Mouse (Mus musculus): ENCODE measurements around the gene Macrod2. TPM values are rescaled to one million over a fixed set of nuclear protein-coding genes. Genes with fewer than 3 reads are reported as not detected.

The Macrod2 gene
- polyA plus RNA-seq, 1 experiment from 2014 or later, result 42.1 TPM

DNA sequence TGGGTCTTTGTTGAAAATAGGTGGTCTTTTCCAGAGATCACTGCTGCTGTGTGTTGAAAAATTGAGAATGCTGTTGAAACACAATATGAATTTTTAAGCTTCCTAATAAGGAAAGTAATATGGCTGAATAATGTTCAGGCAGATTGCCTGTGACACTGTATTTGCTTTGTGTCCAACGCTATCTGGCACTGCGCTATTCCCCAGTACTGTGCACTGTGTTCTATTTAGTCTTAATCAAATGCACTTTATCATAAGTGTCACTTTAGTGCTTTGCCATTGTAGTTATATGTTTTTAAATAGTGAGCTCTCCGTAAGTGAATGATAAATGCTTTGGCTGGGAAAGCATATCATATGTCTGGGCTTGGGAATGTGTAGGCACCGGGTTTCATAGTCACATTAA lies 996.1 kb downstream of the Macrod2 start:
- Histone ChIP-seq H3K4me3 (ENCODE audit: low read depth, low read length) (no peak overlapping the region), H3K27ac (replicated peaks; ENCODE audit: low read depth, low read length) (no peak overlapping the region), H3K27me3 (ENCODE audit: control insufficient read depth, insufficient read depth, low read length) (no peaks in the 10 kb centered on the region), H3K9ac (ENCODE audit: low read length) (no peak overlapping the region), H3K36me3 (ENCODE audit: control insufficient read depth, insufficient read depth, low read length) (no peaks in the 10 kb centered on the region), H3K9me3 (ENCODE audit: control insufficient read depth, low read length) (no peaks in the 10 kb centered on the region), H3K4me2 (ENCODE audit: low read depth, severe bottlenecking) (no peak overlapping the region), H3K4me1 (ENCODE audit: control insufficient read depth, insufficient read depth, low read length) (peaks cover 3% of the 10 kb centered on the region; the same call in 1 of the 2 replicates)
- DNase-seq (ENCODE audit: low spot score) (no peak), ATAC-seq (ENCODE audit: insufficient number of reproducible peaks, low FRiP score, low TSS enrichment, low read depth) (no peak)
- 84% methylated on average over 4 of the region's 4 CpGs for WGBS

DNA sequence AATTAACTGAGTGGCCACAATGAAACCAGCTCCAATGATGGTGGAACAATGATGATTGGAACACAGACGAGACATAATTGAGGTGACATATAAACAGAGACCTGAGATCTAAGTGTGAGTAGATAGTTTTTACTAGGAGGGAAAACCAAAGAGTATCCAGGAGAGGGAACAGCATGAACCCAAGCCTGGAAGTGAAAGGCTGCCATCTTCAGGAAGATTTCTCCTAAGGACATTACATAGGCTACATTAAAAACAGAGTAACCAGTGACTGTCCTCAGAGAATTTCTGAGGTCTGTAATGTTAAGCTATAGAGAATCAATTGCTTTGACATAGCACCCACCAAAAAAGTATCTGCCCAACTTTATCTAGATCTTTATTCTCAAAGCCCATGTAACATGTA lies 999.7 kb downstream of the Macrod2 start:
- ATAC-seq (ENCODE audit: insufficient number of reproducible peaks, low FRiP score, low TSS enrichment, low read depth) (no peak), DNase-seq (ENCODE audit: low spot score) (no peak)
- Histone ChIP-seq H3K4me3 (ENCODE audit: low read depth, low read length) (no peak overlapping the region), H3K27ac (replicated peaks; ENCODE audit: low read depth, low read length) (no peak overlapping the region), H3K4me1 (ENCODE audit: control insufficient read depth, insufficient read depth, low read length) (peaks cover 3% of the 10 kb centered on the region; the same call in 1 of the 2 replicates), H3K4me2 (ENCODE audit: low read depth, severe bottlenecking) (no peak overlapping the region), H3K36me3 (ENCODE audit: control insufficient read depth, insufficient read depth, low read length) (no peaks in the 10 kb centered on the region), H3K9me3 (ENCODE audit: control insufficient read depth, low read length) (no peaks in the 10 kb centered on the region), H3K27me3 (ENCODE audit: control insufficient read depth, insufficient read depth, low read length) (no peaks in the 10 kb centered on the region), H3K9ac (ENCODE audit: low read length) (no peak overlapping the region)
- 65% methylated on average over 1 of the region's 1 CpGs for WGBS

DNA sequence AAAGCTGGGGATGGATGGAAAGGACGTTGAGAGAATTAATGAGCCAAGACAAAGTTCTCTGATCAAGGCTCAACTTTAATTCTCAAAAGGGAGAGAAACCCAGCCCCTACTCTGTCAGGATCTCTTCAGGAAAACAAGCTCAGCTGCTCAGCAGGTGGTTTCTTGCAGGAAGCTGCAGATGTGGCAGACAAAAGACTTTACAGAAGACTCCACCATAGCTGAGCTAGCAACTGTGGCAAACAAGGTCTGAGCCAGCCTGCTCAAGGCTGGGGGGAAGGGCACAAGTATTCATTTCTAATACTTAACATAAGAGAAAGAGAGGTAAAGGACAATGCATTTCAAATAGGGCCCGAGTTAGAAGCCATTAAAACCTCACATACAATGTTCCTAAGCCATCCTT lies 1013.7 kb downstream of the Macrod2 start:
- DNase-seq (ENCODE audit: low spot score), result no peak
- Histone ChIP-seq H3K9ac (ENCODE audit: low read length) (no peak overlapping the region), H3K27ac (replicated peaks; ENCODE audit: low read depth, low read length) (no peak overlapping the region), H3K36me3 (ENCODE audit: control insufficient read depth, insufficient read depth, low read length) (no peaks in the 10 kb centered on the region), H3K27me3 (ENCODE audit: control insufficient read depth, insufficient read depth, low read length) (no peaks in the 10 kb centered on the region), H3K4me2 (ENCODE audit: low read depth, severe bottlenecking) (no peak overlapping the region), H3K4me1 (ENCODE audit: control insufficient read depth, insufficient read depth, low read length) (no peaks in the 10 kb centered on the region), H3K4me3 (ENCODE audit: low read depth, low read length) (no peak overlapping the region), H3K9me3 (ENCODE audit: control insufficient read depth, low read length) (no peaks in the 10 kb centered on the region)
- no peak for ATAC-seq (ENCODE audit: insufficient number of reproducible peaks, low FRiP score, low TSS enrichment, low read depth)
- 21% methylated on average over 2 of the region's 2 CpGs for WGBS

DNA sequence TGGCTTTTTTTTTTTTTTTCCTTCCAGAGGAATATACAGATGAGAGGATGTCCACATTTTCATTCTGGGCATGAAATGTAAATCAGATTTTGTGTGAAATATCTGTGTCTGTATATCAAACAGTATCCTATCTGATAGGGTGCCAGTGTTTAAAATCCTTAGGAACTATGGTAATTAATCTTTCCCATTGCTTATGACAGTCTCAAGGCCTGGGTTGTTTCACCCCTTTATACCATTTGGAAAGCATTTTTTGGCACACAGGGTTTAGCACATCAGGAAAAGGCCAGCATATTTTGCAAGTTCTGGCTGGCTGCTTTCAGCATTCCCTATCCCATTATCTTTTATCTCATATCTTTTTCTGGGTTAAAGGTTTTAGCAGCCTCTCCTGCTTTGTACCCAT lies 1021.3 kb downstream of the Macrod2 start:
- ATAC-seq (ENCODE audit: insufficient number of reproducible peaks, low FRiP score, low TSS enrichment, low read depth) (no peak), DNase-seq (ENCODE audit: low spot score) (no peak)
- no peak overlapping the region for H3K9ac ChIP-seq (ENCODE audit: low read length)
- no peaks in the 10 kb centered on the region for H3K4me1 ChIP-seq (ENCODE audit: control insufficient read depth, insufficient read depth, low read length)
- no peak overlapping the region for H3K4me3 ChIP-seq (ENCODE audit: low read depth, low read length)
- H3K4me2 ChIP-seq (ENCODE audit: low read depth, severe bottlenecking), result no peak overlapping the region
- no peaks in the 10 kb centered on the region for H3K27me3 ChIP-seq (ENCODE audit: control insufficient read depth, insufficient read depth, low read length)
- H3K36me3 ChIP-seq (ENCODE audit: control insufficient read depth, insufficient read depth, low read length), result no peaks in the 10 kb centered on the region
- H3K9me3 ChIP-seq (ENCODE audit: control insufficient read depth, low read length), result no peaks in the 10 kb centered on the region
- no peak overlapping the region for H3K27ac ChIP-seq (replicated peaks; ENCODE audit: low read depth, low read length)

DNA sequence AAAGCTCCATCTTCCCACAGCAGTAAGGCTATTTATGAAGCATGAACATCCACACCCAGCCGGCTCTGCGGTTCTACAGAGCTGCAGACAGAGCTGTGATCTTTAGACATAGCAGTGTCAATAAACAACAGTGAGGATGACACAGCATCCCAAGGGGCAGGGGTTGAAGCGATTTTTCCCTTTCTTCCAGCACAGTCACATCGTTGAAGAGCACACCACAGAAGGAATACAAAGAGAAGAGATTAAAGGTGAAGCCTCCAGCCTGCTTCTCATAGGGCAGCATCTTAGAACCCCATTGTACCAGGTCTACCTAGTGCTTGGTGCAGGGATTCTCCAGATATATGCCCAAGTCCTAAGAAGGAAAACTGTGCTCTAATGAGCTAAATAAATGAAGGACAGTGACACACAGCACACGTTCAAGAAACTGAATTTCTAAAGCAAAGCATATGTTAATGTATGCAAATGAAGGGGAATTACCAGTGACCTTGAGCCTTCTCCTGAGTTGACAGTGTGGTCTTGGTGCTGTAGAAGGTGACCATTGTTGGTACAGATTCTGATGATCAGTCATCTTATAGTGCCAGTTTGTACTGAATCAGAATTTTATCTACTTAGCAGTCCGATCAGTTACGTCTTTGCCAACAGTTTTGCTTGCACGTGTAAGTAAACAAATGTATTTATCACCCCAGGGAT lies 1021.9 kb downstream of the Macrod2 start:
- WGBS, result 55% methylated on average over 8 of the region's 8 CpGs

DNA sequence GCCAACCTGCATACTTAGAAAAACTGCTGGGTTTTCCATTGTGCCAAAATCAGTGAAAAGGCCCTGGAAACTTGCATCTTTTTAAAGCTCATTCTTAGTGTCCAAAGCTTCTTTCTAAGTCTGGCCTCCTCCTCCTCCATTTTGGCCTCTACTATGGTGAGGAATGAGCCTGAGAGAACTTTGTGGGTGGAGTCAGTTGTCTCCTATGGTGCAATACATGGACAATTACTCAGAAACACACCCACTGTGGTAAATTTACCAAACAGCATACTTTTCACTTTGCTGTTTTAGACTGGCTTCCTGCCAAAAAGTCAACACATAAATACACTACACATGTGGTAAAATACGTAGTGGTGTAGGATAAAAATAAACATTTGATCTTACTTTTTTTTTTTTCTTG lies 1024.7 kb downstream of the Macrod2 start:
- Histone ChIP-seq H3K9ac (ENCODE audit: low read length) (no peak overlapping the region), H3K9me3 (ENCODE audit: control insufficient read depth, low read length) (no peaks in the 10 kb centered on the region), H3K36me3 (ENCODE audit: control insufficient read depth, insufficient read depth, low read length) (no peaks in the 10 kb centered on the region), H3K27ac (replicated peaks; ENCODE audit: low read depth, low read length) (no peak overlapping the region), H3K4me1 (ENCODE audit: control insufficient read depth, insufficient read depth, low read length) (no peaks in the 10 kb centered on the region), H3K4me2 (ENCODE audit: low read depth, severe bottlenecking) (no peak overlapping the region), H3K27me3 (ENCODE audit: control insufficient read depth, insufficient read depth, low read length) (no peaks in the 10 kb centered on the region), H3K4me3 (ENCODE audit: low read depth, low read length) (no peak overlapping the region)
- 83% methylated on average over 1 of the region's 1 CpGs for WGBS
- no peak for DNase-seq (ENCODE audit: low spot score)
- no peak for ATAC-seq (ENCODE audit: insufficient number of reproducible peaks, low FRiP score, low TSS enrichment, low read depth)

More for the DNA sequence above, 1021.9 kb downstream of the Macrod2 start:
- no peaks in the 10 kb centered on the region for H3K36me3 ChIP-seq (ENCODE audit: control insufficient read depth, insufficient read depth, low read length)
- no peak overlapping the region for H3K9ac ChIP-seq (ENCODE audit: low read length)
- H3K4me1 ChIP-seq (ENCODE audit: control insufficient read depth, insufficient read depth, low read length), result no peaks in the 10 kb centered on the region
- no peak for ATAC-seq (ENCODE audit: insufficient number of reproducible peaks, low FRiP score, low TSS enrichment, low read depth)
- H3K27me3 ChIP-seq (ENCODE audit: control insufficient read depth, insufficient read depth, low read length), result no peaks in the 10 kb centered on the region
- H3K4me2 ChIP-seq (ENCODE audit: low read depth, severe bottlenecking), result no peak overlapping the region
- no peak for DNase-seq (ENCODE audit: low spot score)
- H3K27ac ChIP-seq (replicated peaks; ENCODE audit: low read depth, low read length), result no peak overlapping the region
- no peak overlapping the region for H3K4me3 ChIP-seq (ENCODE audit: low read depth, low read length)
- no peaks in the 10 kb centered on the region for H3K9me3 ChIP-seq (ENCODE audit: control insufficient read depth, low read length)

DNA sequence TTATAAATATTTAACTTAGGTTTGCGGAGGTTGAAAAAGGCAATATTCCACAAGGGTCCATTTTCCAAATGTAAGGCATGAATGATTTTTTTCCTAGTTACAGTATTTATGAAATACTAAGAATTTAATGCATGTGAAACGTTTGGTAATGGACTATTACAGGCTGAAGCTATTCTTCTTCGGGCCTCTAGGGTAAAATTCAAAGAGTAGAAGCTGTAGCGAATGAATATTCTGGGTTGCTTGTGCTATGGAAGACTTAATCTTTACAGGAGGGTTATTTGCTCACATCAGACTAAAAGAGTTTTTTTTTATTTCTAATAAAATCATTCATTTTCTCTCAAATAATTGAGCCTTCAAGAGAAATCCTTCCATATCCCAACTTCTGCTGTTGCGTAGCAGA lies 1039.0 kb downstream of the Macrod2 start:
- ATAC-seq (ENCODE audit: insufficient number of reproducible peaks, low FRiP score, low TSS enrichment, low read depth), result no peak
- no peaks in the 10 kb centered on the region for H3K36me3 ChIP-seq (ENCODE audit: control insufficient read depth, insufficient read depth, low read length)
- H3K4me2 ChIP-seq (ENCODE audit: low read depth, severe bottlenecking), result no peak overlapping the region
- no peak for DNase-seq (ENCODE audit: low spot score)
- H3K4me1 ChIP-seq (ENCODE audit: control insufficient read depth, insufficient read depth, low read length), result no peaks in the 10 kb centered on the region
- no peaks in the 10 kb centered on the region for H3K27me3 ChIP-seq (ENCODE audit: control insufficient read depth, insufficient read depth, low read length)
- no peak overlapping the region for H3K9ac ChIP-seq (ENCODE audit: low read length)
- 78% methylated on average over 5 of the region's 5 CpGs for WGBS
- no peak overlapping the region for H3K4me3 ChIP-seq (ENCODE audit: low read depth, low read length)
- H3K27ac ChIP-seq (replicated peaks; ENCODE audit: low read depth, low read length), result no peak overlapping the region
- no peaks in the 10 kb centered on the region for H3K9me3 ChIP-seq (ENCODE audit: control insufficient read depth, low read length)

DNA sequence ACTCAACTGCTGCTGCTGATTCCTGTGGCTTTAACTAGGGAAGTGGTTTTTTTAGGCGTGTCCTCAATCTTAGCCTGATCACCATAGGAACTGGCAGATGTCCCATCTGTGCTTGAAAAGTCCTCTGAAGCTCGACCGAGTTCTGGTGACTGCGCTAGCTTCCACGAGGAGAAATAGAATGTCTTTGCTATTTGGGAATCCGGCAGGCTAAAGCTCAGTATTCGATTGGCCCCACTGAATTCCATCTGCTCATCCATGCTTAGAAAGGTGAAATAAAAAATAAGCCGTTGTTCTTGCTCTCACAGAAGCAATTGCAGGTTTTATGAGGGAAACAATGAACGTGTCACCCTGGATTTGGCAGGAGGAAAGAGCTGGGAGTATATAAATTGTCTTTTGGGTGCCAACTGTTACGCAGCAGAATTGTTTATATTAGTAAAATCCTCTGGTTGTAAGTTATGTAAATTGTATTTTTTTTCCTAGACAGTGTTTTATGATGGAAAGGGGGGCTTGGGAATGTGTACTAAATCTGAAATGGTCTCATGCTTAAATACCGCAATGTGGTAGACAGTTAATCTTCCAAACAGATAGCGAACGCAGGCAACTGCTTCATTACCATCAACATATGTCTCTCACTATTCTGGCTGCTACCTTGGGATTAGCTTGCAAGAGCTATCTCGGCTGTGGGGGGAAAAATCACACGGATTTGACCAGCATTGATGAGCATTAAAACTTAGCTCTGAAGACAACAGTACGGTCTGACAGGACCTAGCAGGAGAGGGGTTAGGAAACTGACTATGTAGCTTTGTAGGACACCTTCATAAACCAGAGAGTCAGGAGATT lies 1039.8 kb downstream of the Macrod2 start:
- no peaks in the 10 kb centered on the region for H3K4me1 ChIP-seq (ENCODE audit: control insufficient read depth, insufficient read depth, low read length)
- no peak for ATAC-seq (ENCODE audit: insufficient number of reproducible peaks, low FRiP score, low TSS enrichment, low read depth)
- H3K27me3 ChIP-seq (ENCODE audit: control insufficient read depth, insufficient read depth, low read length), result no peaks in the 10 kb centered on the region
- H3K9ac ChIP-seq (ENCODE audit: low read length), result no peak overlapping the region
- no peak for DNase-seq (ENCODE audit: low spot score)
- no peak overlapping the region for H3K27ac ChIP-seq (replicated peaks; ENCODE audit: low read depth, low read length)
- H3K9me3 ChIP-seq (ENCODE audit: control insufficient read depth, low read length), result no peaks in the 10 kb centered on the region
- no peak overlapping the region for H3K4me3 ChIP-seq (ENCODE audit: low read depth, low read length)
- 76% methylated on average over 16 of the region's 16 CpGs for WGBS
- no peak overlapping the region for H3K4me2 ChIP-seq (ENCODE audit: low read depth, severe bottlenecking)
- no peaks in the 10 kb centered on the region for H3K36me3 ChIP-seq (ENCODE audit: control insufficient read depth, insufficient read depth, low read length)
